Mouse (Mus musculus): ENCODE data around the gene Iqgap3. TPM values are rescaled to one million over a fixed set of nuclear protein-coding genes. Genes with fewer than 3 reads are reported as not detected.
A peak's percentile ranks its signal among the peaks of the same experiment; 100 is the strongest.

Gene Iqgap3
- polyA plus RNA-seq, 1 experiment from 2014 or later, result 16.8 TPM

DNA sequence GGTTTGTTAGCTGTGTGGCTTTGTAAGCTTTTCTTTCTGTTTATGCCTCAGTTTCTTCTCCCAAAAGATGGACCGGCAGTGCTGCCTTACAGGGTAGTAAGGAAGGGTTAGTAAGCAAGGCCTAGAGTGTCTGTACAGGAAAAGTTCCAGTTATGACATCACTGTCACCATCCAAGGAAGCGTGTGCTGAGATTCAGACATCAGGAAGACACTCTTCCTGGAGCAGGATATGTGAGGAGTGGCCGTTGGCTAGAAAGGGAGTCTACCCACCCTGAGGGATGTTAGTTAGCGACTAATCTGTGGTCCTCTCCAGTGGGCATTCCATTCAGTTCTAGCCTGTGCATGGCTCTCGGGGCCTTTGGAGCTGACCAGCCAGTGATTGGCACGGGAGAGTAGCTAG lies 20.4 kb downstream of the Iqgap3 start:
- Histone ChIP-seq H3K36me3 (ENCODE audit: control insufficient read depth, insufficient read depth, low read length) (peaks cover 32% of the 10 kb centered on the region), H3K27me3 (replicated peaks; ENCODE audit: control insufficient read depth, insufficient read depth, low read length) (no peaks in the 10 kb centered on the region), H3K4me2 (no peak overlapping the region), H3K27ac (ENCODE audit: low read depth, low read length) (peak overlapping the region; percentile 67), H3K4me3 (ENCODE audit: low read depth, low read length) (no peak overlapping the region), H3K9me3 (ENCODE audit: control insufficient read depth, low read length) (no peaks in the 10 kb centered on the region), H3K4me1 (replicated peaks; ENCODE audit: control insufficient read depth, insufficient read depth, low read length) (no peaks in the 10 kb centered on the region), H3K9ac (ENCODE audit: low read depth, low read length) (no peak overlapping the region)
- DNase-seq (ENCODE audit: low spot score) (no peak), ATAC-seq (replicated peaks; ENCODE audit: low FRiP score) (no peak)
- 79% methylated on average over 6 of the region's 6 CpGs for WGBS

DNA sequence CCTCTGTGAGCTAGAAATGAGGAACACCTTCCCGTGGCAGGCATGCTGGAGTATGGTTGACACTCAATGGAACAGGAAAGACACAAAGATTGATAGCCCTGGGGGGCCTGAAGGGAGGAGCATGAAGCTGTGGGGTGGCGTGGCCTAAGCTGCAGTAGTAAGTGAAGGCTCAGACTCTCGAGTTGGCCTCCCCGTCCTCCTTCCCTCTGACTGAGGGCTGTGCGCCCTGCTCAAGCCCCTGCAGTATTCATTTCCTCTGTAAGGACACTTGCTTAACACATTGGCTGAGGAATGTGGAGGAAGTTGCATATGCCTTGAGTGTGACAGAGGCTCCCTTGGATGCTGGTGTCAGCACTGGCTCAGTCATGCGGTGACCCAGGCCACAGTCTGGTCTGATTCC lies 20.8 kb downstream of the Iqgap3 start:
- DNase-seq (ENCODE audit: low spot score), result no peak
- Histone ChIP-seq H3K4me3 (ENCODE audit: low read depth, low read length) (no peak overlapping the region), H3K9ac (ENCODE audit: low read depth, low read length) (no peak overlapping the region), H3K27ac (ENCODE audit: low read depth, low read length) (peak overlapping the region; percentile 67), H3K4me2 (no peak overlapping the region), H3K4me1 (replicated peaks; ENCODE audit: control insufficient read depth, insufficient read depth, low read length) (no peaks in the 10 kb centered on the region), H3K27me3 (replicated peaks; ENCODE audit: control insufficient read depth, insufficient read depth, low read length) (no peaks in the 10 kb centered on the region), H3K36me3 (ENCODE audit: control insufficient read depth, insufficient read depth, low read length) (peaks cover 35% of the 10 kb centered on the region), H3K9me3 (ENCODE audit: control insufficient read depth, low read length) (no peaks in the 10 kb centered on the region)
- WGBS, result 69% methylated on average over 6 of the region's 6 CpGs
- 0 out of 2 replicates have a peak, but pooled peaks have one; percentile 23 for ATAC-seq (replicated peaks; ENCODE audit: low FRiP score)

DNA sequence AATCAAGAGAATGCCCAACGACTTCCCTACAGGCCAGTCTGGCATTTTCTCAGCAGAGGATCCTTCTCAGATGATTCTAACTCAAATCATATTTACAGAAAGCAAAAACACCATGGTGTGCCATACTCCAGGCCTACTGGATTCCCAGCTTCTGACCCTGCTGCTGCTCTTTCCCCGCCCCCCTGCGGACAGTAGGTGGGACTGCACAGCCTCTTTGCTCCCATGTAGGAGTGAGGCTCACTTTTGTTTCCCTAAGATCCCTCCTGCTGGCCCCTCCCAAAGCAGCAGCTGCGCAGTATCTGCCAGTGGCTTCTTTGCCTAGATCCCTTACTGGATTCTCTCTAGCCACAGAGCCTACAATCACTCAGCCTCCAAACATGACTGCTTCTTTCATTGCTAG lies 24.4 kb downstream of the Iqgap3 start:
- Histone ChIP-seq H3K4me2 (no peak overlapping the region), H3K27me3 (replicated peaks; ENCODE audit: control insufficient read depth, insufficient read depth, low read length) (no peaks in the 10 kb centered on the region), H3K27ac (ENCODE audit: low read depth, low read length) (no peak overlapping the region), H3K4me1 (replicated peaks; ENCODE audit: control insufficient read depth, insufficient read depth, low read length) (no peaks in the 10 kb centered on the region), H3K4me3 (ENCODE audit: low read depth, low read length) (no peak overlapping the region), H3K36me3 (ENCODE audit: control insufficient read depth, insufficient read depth, low read length) (peaks cover 37% of the 10 kb centered on the region), H3K9me3 (ENCODE audit: control insufficient read depth, low read length) (no peaks in the 10 kb centered on the region), H3K9ac (ENCODE audit: low read depth, low read length) (no peak overlapping the region)
- ATAC-seq (replicated peaks; ENCODE audit: low FRiP score) (no peak), DNase-seq (ENCODE audit: low spot score) (no peak)
- 85% methylated on average over 4 of the region's 4 CpGs for WGBS

DNA sequence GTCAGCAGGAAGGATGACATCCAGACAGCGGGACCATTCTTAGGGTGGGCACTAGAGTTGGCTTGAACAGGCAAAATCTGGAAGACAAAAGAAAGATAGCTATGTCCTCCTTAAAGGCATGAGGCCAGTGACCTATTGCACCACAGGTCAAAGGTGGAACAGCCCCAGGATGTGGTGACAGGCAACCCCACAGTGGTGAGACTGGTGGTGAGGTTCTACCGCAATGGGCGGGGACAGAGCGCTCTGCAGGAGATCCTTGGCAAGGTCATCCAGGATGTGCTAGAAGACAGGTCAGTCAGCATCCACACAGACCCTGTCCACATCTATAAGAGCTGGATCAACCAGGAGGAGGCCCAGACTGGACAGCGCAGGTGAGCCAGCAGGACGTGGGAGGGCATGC lies 27.4 kb downstream of the Iqgap3 start:
- H3K4me2 ChIP-seq, result no peak overlapping the region
- ATAC-seq (replicated peaks; ENCODE audit: low FRiP score) (no peak), DNase-seq (ENCODE audit: low spot score) (no peak)
- H3K4me1 ChIP-seq (replicated peaks; ENCODE audit: control insufficient read depth, insufficient read depth, low read length), result no peaks in the 10 kb centered on the region
- no peak overlapping the region for H3K9ac ChIP-seq (ENCODE audit: low read depth, low read length)
- H3K27ac ChIP-seq (ENCODE audit: low read depth, low read length), result no peak overlapping the region
- H3K9me3 ChIP-seq (ENCODE audit: control insufficient read depth, low read length), result no peaks in the 10 kb centered on the region
- peaks cover 37% of the 10 kb centered on the region for H3K36me3 ChIP-seq (ENCODE audit: control insufficient read depth, insufficient read depth, low read length)
- 89% methylated on average over 6 of the region's 6 CpGs for WGBS
- no peak overlapping the region for H3K4me3 ChIP-seq (ENCODE audit: low read depth, low read length)
- H3K27me3 ChIP-seq (replicated peaks; ENCODE audit: control insufficient read depth, insufficient read depth, low read length), result no peaks in the 10 kb centered on the region

DNA sequence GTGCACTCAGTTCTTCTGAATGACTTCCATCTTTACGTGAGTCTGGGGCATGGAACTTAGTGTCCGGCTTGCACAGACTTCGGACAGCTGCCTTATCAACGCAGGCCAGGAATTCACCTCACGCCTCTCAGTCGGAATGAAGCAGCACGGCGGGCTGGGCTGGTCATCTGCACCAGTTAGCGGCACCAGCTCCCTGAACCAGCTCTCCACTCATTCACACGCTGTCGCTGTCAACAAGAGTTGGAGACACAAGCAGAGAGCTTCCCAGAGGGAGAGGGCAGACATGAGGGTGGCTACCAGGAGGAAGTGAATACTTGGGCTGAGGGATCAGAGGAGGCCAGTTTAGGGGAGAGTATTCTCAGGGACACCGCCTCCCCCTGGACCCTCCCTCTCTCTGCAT lies 32.6 kb downstream of the Iqgap3 start:
- no peak overlapping the region for H3K4me3 ChIP-seq (ENCODE audit: low read depth, low read length)
- WGBS, result 89% methylated on average over 12 of the region's 12 CpGs
- H3K9ac ChIP-seq (ENCODE audit: low read depth, low read length), result no peak overlapping the region
- H3K27ac ChIP-seq (ENCODE audit: low read depth, low read length), result no peak overlapping the region
- no peaks in the 10 kb centered on the region for H3K9me3 ChIP-seq (ENCODE audit: control insufficient read depth, low read length)
- peaks cover 27% of the 10 kb centered on the region for H3K36me3 ChIP-seq (ENCODE audit: control insufficient read depth, insufficient read depth, low read length)
- H3K27me3 ChIP-seq (replicated peaks; ENCODE audit: control insufficient read depth, insufficient read depth, low read length), result no peaks in the 10 kb centered on the region
- H3K4me2 ChIP-seq, result no peak overlapping the region
- no peak for ATAC-seq (replicated peaks; ENCODE audit: low FRiP score)
- no peaks in the 10 kb centered on the region for H3K4me1 ChIP-seq (replicated peaks; ENCODE audit: control insufficient read depth, insufficient read depth, low read length)
- no peak for DNase-seq (ENCODE audit: low spot score)

DNA sequence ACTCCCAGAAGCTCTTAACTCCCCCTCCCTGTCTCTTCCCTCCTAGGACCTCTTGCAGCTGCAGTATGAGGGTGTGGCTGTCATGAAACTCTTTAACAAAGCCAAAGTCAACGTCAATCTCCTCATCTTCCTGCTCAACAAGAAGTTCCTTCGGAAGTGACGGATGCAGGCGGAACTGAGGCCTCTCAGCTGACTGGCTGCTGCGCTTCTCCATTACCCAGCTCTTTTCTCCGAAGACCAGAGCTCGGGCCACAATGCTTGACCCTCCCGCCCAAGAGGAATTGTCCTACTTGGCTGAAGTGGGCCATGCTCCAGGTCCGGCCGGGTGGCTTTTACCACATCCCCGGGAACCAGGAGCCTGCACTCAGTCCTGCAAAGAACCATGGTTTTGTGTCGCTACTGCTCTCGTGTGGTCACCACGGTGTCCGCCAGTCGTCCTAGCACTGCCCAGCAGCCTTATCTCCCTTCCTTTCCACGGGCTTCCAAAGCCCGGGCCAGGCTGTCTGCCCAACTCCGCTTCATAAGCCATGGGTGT lies 38.4 kb downstream of the Iqgap3 start:
- 82% methylated on average over 19 of the region's 19 CpGs for WGBS
- Histone ChIP-seq H3K4me1 (replicated peaks; ENCODE audit: control insufficient read depth, insufficient read depth, low read length) (no peaks in the 10 kb centered on the region), H3K9me3 (ENCODE audit: control insufficient read depth, low read length) (no peaks in the 10 kb centered on the region), H3K4me2 (no peak overlapping the region), H3K36me3 (ENCODE audit: control insufficient read depth, insufficient read depth, low read length) (peaks cover 9% of the 10 kb centered on the region; the same call in 1 of the 2 replicates), H3K27ac (ENCODE audit: low read depth, low read length) (no peak overlapping the region), H3K27me3 (replicated peaks; ENCODE audit: control insufficient read depth, insufficient read depth, low read length) (no peaks in the 10 kb centered on the region), H3K9ac (ENCODE audit: low read depth, low read length) (no peak overlapping the region), H3K4me3 (ENCODE audit: low read depth, low read length) (no peak overlapping the region)
- ATAC-seq (replicated peaks; ENCODE audit: low FRiP score) (no peak), DNase-seq (ENCODE audit: low spot score) (no peak)

DNA sequence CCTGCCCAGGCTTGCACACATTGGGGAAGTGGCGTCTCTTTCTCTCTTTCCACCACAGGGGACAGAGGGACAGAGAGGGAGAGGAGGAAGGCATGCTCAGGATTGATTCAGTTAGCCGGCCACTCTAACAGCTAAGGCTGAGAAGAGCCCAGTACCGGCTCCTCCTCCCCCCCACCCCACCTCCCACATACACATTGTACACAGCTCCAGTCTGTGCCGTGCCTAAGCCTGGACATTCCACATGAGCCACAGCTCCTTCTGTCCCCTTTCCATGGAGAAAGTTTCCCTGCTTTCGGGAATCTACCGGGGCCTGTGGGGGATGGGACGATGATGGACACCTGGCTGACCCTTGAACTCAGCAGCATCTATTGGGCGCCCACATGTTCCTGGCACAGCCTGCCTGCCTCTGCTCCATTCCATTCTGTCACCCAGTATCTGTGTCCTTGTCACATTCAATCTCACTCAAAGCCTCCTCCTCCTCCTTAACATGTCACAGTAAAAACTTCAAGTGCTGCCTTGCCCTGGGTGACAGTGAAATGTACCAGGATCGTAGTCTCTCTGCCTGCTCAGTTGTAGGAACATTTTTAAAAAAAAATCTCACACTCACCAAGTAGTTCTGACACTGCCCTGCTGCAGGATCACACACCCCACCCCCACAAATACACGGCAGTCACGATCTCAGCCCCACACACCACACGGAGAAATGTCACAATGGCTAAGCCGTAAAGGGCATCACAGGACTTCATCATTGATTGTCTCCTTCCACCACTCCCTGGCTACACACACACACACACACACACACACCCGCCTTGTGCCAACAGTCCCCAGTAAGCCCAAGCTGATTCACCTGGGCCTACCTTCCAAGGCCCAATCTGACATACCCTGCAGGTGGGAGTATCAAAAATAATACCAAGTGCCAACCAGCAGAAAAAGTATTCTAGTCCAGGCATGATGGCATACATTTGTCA lies 39.7 kb downstream of the Iqgap3 start:
- Histone ChIP-seq H3K9me3 (ENCODE audit: control insufficient read depth, low read length) (no peaks in the 10 kb centered on the region), H3K4me2 (no peak overlapping the region), H3K9ac (ENCODE audit: low read depth, low read length) (no peak overlapping the region), H3K4me3 (ENCODE audit: low read depth, low read length) (no peak overlapping the region), H3K4me1 (replicated peaks; ENCODE audit: control insufficient read depth, insufficient read depth, low read length) (no peaks in the 10 kb centered on the region), H3K27me3 (replicated peaks; ENCODE audit: control insufficient read depth, insufficient read depth, low read length) (no peaks in the 10 kb centered on the region), H3K36me3 (ENCODE audit: control insufficient read depth, insufficient read depth, low read length) (peaks cover 6% of the 10 kb centered on the region; the same call in 1 of the 2 replicates), H3K27ac (ENCODE audit: low read depth, low read length) (no peak overlapping the region)
- DNase-seq (ENCODE audit: low spot score) (no peak), ATAC-seq (replicated peaks; ENCODE audit: low FRiP score) (no peak)
- 70% methylated on average over 14 of the region's 14 CpGs for whole genome bisulfite sequencing

DNA sequence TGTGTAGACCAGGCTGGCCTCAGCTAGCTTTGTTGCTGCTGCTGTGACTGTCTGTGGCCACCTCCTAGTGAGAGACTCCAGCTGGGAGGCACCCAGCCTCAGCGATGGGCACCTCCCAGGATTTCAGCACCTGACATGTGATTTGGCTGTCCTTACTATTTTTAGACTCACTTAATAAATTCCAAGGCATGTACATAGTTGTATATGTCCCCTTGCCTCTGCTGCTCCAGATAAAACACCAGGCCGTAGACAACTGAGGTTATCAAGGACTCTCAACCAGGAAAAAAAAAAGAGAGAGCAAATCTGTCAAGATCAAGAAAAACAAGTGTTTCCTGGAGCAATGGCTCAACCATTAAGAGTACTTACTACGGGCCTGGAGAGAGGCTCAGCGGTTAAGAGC lies 43.4 kb downstream of the Iqgap3 start:
- WGBS, result 46% methylated on average over 4 of the region's 4 CpGs
- ATAC-seq (replicated peaks; ENCODE audit: low FRiP score) (no peak), DNase-seq (ENCODE audit: low spot score) (no peak)
- H3K36me3 ChIP-seq (ENCODE audit: control insufficient read depth, insufficient read depth, low read length), result peaks cover 5% of the 10 kb centered on the region; the same call in 1 of the 2 replicates
- H3K27ac ChIP-seq (ENCODE audit: low read depth, low read length), result no peak overlapping the region
- no peak overlapping the region for H3K4me3 ChIP-seq (ENCODE audit: low read depth, low read length)
- H3K9me3 ChIP-seq (ENCODE audit: control insufficient read depth, low read length), result no peaks in the 10 kb centered on the region
- H3K4me1 ChIP-seq (replicated peaks; ENCODE audit: control insufficient read depth, insufficient read depth, low read length), result no peaks in the 10 kb centered on the region
- no peak overlapping the region for H3K4me2 ChIP-seq
- no peaks in the 10 kb centered on the region for H3K27me3 ChIP-seq (replicated peaks; ENCODE audit: control insufficient read depth, insufficient read depth, low read length)
- H3K9ac ChIP-seq (ENCODE audit: low read depth, low read length), result no peak overlapping the region

DNA sequence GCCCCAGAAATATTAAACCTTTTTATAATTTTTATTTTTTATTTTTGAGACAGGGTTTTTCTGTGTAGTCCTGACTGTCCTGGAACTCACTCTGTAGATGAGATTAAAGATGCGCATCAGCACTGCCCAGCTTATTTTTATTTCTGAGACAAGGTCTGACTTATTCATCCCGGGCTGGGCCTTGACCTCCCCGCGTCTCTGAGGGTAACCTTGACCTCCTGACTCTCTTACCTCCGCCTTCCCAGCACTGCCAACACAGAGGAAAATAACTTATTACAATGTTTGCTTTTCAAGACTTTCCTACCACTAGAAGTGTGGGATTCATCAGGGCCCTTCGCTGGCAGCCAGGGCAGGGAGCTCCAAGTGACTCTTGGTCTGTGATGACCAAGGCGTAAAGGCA lies 44.4 kb downstream of the Iqgap3 start:
- H3K4me1 ChIP-seq (replicated peaks; ENCODE audit: control insufficient read depth, insufficient read depth, low read length), result no peaks in the 10 kb centered on the region
- DNase-seq (ENCODE audit: low spot score) (no peak), ATAC-seq (replicated peaks; ENCODE audit: low FRiP score) (no peak)
- no peaks in the 10 kb centered on the region for H3K9me3 ChIP-seq (ENCODE audit: control insufficient read depth, low read length)
- H3K36me3 ChIP-seq (ENCODE audit: control insufficient read depth, insufficient read depth, low read length), result no peaks in the 10 kb centered on the region
- no peak overlapping the region for H3K9ac ChIP-seq (ENCODE audit: low read depth, low read length)
- no peak overlapping the region for H3K27ac ChIP-seq (ENCODE audit: low read depth, low read length)
- no peak overlapping the region for H3K4me2 ChIP-seq
- H3K27me3 ChIP-seq (replicated peaks; ENCODE audit: control insufficient read depth, insufficient read depth, low read length), result no peaks in the 10 kb centered on the region
- H3K4me3 ChIP-seq (ENCODE audit: low read depth, low read length), result no peak overlapping the region
- 81% methylated on average over 7 of the region's 7 CpGs for WGBS
